Mouse (Mus musculus) ES-Bruce4 (cell line): Measurements from ENCODE around the gene Zfp93.

Experiments used
- CTCF ChIP-seq: IDR thresholded peaks from one replicate; pipeline ENCODE4 v1.8.1; 2011; ENCODE audit warnings: low read depth, low read length
- EP300 ChIP-seq: IDR thresholded peaks from 2 replicates; pipeline ENCODE4 v1.6.1; 2011; ENCODE audit warnings: low read depth, low read length; ENCODE audit not compliant: insufficient read depth
- POLR2A ChIP-seq: IDR thresholded peaks from one replicate; pipeline ENCODE4 v1.8.1; 2011; ENCODE audit warnings: low read length; ENCODE audit not compliant: insufficient read depth

GRCm38 (mm10) chr7:24290106-24290693, 20.0 kb downstream of the Zfp93 start:
- no peak for TF ChIP-seq CTCF
- TF ChIP-seq EP300, result no peak
- no peak for TF ChIP-seq POLR2A
